Mouse (Mus musculus): ENCODE data around the gene Phyhipl. TPM values are rescaled to one million over a fixed set of nuclear protein-coding genes. Genes with fewer than 3 reads are reported as not detected.

The Phyhipl gene
- polyA plus RNA-seq (2015; fragmentation: Nextera tagmentation; extraction: Ambion mirVana): 0.22 and 0.34 TPM in 2 replicates

DNA sequence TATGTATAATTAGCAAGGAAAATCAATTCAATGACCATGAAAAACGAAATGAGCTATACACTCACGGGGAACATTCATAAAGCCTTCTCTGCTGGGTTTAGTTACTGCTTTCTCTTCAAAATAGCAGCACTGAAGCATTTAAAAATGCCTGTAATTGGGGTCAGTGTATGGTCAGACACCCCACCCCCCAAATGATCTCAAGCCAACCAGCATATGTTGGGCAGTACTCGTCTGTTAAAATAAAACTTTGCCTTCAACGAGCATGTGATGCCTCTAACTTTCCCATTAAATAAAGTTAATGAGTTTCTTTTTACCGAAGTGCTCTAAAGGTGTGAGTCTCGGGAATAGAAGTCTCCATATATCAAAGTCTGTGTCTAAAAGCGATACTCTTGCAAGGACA is at the start of gene Phyhipl:
TSS of gene Phyhipl (minus strand) at position 138 of the 400 bp plus-strand sequence.

Other genes starting within 250 kb of the Phyhipl start
- gene Fam13c, start 215.5 kb downstream of the Phyhipl start, polyA plus RNA-seq (2015; fragmentation: Nextera tagmentation; extraction: Ambion mirVana): 3.3 and 3.7 TPM in 2 replicates

Measured in spleen, postnatal 0 days (tissue).